Mouse (Mus musculus): Measurements from ENCODE around the gene Pnkd. TPM values are rescaled to one million over a fixed set of nuclear protein-coding genes. Genes with fewer than 3 reads are reported as not detected.

Gene Pnkd
- polyA plus RNA-seq, 1 experiment from 2014 or later: 112 TPM

GRCm38 (mm10) chr1:74300347-74301110 is 15.8 kb downstream of the Pnkd start:
- H3K4me2 ChIP-seq (replicated peaks): no peak overlapping the region
- no peak for ATAC-seq (ENCODE audit: low FRiP score, low read depth)
- no peaks in the 10 kb centered on the region for H3K27me3 ChIP-seq
- no peaks in the 10 kb centered on the region for H3K9me3 ChIP-seq
- no peak overlapping the region for H3K9ac ChIP-seq
- no peak overlapping the region for H3K4me3 ChIP-seq
- 83% methylated on average over 6 of the region's 6 CpGs for WGBS
- H3K27ac ChIP-seq: no peak overlapping the region
- no peaks in the 10 kb centered on the region; the same call in 1 of the 2 replicates for H3K36me3 ChIP-seq
- peaks cover 42% of the 10 kb centered on the region for H3K4me1 ChIP-seq

DNA sequence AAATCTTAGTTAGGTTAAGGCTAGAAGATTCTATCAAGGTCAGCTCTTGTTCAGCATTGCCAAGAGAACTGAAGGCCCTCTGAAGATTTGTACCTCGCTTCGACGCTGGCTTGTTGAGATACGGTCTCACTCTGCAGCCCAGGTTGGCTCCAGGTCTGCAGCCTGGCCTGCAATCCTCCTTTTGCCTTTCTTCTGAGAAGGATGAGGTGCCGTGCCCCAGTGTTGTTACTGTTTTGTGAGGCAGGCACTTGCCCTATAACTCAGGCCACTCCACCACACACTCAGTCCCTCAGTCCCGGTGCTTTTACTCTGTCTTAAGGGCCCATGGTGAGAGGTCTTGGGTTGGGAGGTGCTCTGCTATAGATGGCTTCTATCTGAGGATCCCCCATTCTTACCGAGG is 17.5 kb downstream of the Pnkd start:
- WGBS: 78% methylated on average over 7 of the region's 7 CpGs
- no peak overlapping the region for H3K4me3 ChIP-seq
- no peaks in the 10 kb centered on the region for H3K27me3 ChIP-seq
- H3K9me3 ChIP-seq: no peaks in the 10 kb centered on the region
- H3K4me2 ChIP-seq (replicated peaks): peak overlapping the region; percentile 83
- H3K27ac ChIP-seq: no peak overlapping the region
- H3K9ac ChIP-seq: no peak overlapping the region
- ATAC-seq (ENCODE audit: low FRiP score, low read depth): no peak
- no peaks in the 10 kb centered on the region; the same call in 1 of the 2 replicates for H3K36me3 ChIP-seq
- peaks cover 25% of the 10 kb centered on the region for H3K4me1 ChIP-seq

DNA sequence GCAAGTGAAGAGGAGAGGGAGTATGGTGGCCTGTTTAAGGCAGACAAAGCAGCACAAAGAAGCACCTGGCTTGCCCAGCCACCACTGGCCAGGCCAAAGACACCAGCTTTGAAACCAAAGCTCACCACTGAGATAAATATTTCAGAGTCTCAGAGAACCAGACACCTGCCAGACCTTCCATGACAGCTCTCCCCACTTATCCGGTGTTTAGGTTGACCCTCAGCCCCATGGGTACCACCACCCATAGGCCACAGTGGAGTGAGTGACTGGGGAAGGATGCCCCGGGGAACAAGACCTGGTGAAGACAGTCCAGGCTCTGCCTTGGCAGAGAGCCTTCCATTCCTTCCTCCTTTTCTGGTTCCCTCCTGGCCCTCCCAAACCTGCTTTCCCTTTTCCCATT is 18.1 kb downstream of the Pnkd start:
- H3K27ac ChIP-seq: peak overlapping the region; percentile 15; the same call in 1 of the 2 replicates
- no peaks in the 10 kb centered on the region for H3K27me3 ChIP-seq
- peak overlapping the region; percentile 39; the same call in 1 of the 2 replicates for H3K9ac ChIP-seq
- H3K36me3 ChIP-seq: no peaks in the 10 kb centered on the region; the same call in 1 of the 2 replicates
- WGBS: 74% methylated on average over 2 of the region's 2 CpGs
- H3K4me1 ChIP-seq: peaks cover 22% of the 10 kb centered on the region
- no peaks in the 10 kb centered on the region for H3K9me3 ChIP-seq
- H3K4me2 ChIP-seq (replicated peaks): peak overlapping the region; percentile 83
- peak overlapping the region; percentile 76 for H3K4me3 ChIP-seq
- no peak for ATAC-seq (ENCODE audit: low FRiP score, low read depth)

DNA sequence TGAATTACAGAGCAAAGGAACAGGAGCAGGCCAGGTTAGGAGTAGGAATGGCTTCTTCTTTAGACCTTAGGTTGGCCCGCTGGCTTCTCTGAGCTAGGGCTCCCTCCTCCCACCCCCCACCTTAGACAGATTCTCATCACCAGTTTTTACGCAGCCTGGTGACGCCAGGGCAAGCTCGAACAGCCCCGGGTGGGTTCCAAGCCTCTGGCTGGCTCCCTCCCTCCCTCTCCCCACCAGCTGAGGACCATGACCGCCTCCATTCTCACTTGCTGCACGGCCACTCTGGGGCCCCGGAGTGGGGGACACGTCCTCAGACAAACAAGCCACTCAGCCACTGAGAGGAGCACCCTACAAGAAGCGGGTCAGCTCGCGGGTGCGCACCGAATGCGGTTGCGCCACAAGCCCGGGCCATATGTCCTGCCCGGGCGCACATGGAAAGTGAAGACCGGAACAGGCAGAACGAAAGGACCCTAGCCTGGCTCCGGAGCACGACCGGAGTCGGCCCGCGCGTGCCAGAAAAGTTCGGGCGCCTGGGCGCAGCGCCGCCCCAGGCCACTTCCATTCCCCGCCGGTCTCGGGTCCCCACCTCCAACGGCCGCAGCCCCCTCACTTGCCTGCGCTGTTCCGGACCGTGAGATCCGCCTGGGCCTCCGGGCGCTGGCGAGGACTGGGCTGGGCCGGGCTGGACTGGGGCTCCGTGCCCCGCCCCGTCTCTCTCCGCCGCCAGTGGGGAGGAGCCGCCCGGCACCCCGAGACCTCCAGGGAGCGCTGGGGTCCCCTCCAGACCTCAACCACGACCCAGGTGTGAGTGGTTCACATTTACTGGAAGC is 19.0 kb downstream of the Pnkd start:
- peak overlapping the region; percentile 91 for H3K27ac ChIP-seq
- peak; percentile 90 for ATAC-seq (ENCODE audit: low FRiP score, low read depth)
- peak overlapping the region; percentile 83 for H3K4me2 ChIP-seq (replicated peaks)
- peak overlapping the region; percentile 86 for H3K9ac ChIP-seq
- no peaks in the 10 kb centered on the region for H3K27me3 ChIP-seq
- WGBS: under 1% methylated on average over 56 of the region's 56 CpGs
- H3K36me3 ChIP-seq: no peaks in the 10 kb centered on the region; the same call in 1 of the 2 replicates
- no peaks in the 10 kb centered on the region for H3K9me3 ChIP-seq
- peak overlapping the region; percentile 76 for H3K4me3 ChIP-seq
- peaks cover 22% of the 10 kb centered on the region for H3K4me1 ChIP-seq

- H3K27ac ChIP-seq: peak overlapping the region; percentile 91
- peak overlapping the region; percentile 76 for H3K4me3 ChIP-seq
- ATAC-seq (ENCODE audit: low FRiP score, low read depth): no peak
- no peaks in the 10 kb centered on the region for H3K27me3 ChIP-seq
- H3K4me2 ChIP-seq (replicated peaks): peak overlapping the region; percentile 83
- WGBS: 6% methylated on average over 12 of the region's 12 CpGs
- H3K36me3 ChIP-seq: no peaks in the 10 kb centered on the region
- no peaks in the 10 kb centered on the region for H3K9me3 ChIP-seq
- H3K9ac ChIP-seq: peak overlapping the region; percentile 86
- H3K4me1 ChIP-seq: peaks cover 16% of the 10 kb centered on the region
These were observed 19.6 kb downstream of the Pnkd start for GRCm38 (mm10) chr1:74304339-74304790.

- Histone ChIP-seq H3K4me2 (replicated peaks) (no peak overlapping the region), H3K9ac (no peak overlapping the region), H3K27ac (no peak overlapping the region), H3K27me3 (no peaks in the 10 kb centered on the region), H3K4me3 (no peak overlapping the region), H3K36me3 (no peaks in the 10 kb centered on the region), H3K9me3 (no peaks in the 10 kb centered on the region), H3K4me1 (peaks cover 16% of the 10 kb centered on the region)
- 49% methylated on average over 4 of the region's 4 CpGs for WGBS
- no peak for ATAC-seq (ENCODE audit: low FRiP score, low read depth)
These were observed 20.2 kb downstream of the Pnkd start for GRCm38 (mm10) chr1:74304946-74305345.

- H3K9me3 ChIP-seq: no peaks in the 10 kb centered on the region
- H3K27ac ChIP-seq: peak within 1 kb of the TSS; percentile 91; the same call in 1 of the 2 replicates
- H3K4me3 ChIP-seq: peak within 1 kb of the TSS; percentile 76
- peak within 1 kb of the TSS; percentile 83 for H3K4me2 ChIP-seq (replicated peaks)
- 52% methylated on average over 2 of the region's 2 CpGs for WGBS
- H3K4me1 ChIP-seq: peaks cover 16% of the 10 kb centered on the region
- ATAC-seq (ENCODE audit: low FRiP score, low read depth): no peak
- H3K36me3 ChIP-seq: no peaks in the 10 kb centered on the region
- peak within 1 kb of the TSS; percentile 86 for H3K9ac ChIP-seq
- no peaks in the 10 kb centered on the region for H3K27me3 ChIP-seq
These were observed 20.8 kb downstream of the Pnkd start, which contains the start of gene Tmbim1 for GRCm38 (mm10) chr1:74305522-74305921. Gene Tmbim1 (minus strand): TSS chr1:74305622.

- WGBS: 96% methylated on average over 1 of the region's 1 CpGs
- ATAC-seq (ENCODE audit: low FRiP score, low read depth): no peak
These were observed 22.4 kb downstream of the Pnkd start for GRCm38 (mm10) chr1:74307146-74307545.

DNA sequence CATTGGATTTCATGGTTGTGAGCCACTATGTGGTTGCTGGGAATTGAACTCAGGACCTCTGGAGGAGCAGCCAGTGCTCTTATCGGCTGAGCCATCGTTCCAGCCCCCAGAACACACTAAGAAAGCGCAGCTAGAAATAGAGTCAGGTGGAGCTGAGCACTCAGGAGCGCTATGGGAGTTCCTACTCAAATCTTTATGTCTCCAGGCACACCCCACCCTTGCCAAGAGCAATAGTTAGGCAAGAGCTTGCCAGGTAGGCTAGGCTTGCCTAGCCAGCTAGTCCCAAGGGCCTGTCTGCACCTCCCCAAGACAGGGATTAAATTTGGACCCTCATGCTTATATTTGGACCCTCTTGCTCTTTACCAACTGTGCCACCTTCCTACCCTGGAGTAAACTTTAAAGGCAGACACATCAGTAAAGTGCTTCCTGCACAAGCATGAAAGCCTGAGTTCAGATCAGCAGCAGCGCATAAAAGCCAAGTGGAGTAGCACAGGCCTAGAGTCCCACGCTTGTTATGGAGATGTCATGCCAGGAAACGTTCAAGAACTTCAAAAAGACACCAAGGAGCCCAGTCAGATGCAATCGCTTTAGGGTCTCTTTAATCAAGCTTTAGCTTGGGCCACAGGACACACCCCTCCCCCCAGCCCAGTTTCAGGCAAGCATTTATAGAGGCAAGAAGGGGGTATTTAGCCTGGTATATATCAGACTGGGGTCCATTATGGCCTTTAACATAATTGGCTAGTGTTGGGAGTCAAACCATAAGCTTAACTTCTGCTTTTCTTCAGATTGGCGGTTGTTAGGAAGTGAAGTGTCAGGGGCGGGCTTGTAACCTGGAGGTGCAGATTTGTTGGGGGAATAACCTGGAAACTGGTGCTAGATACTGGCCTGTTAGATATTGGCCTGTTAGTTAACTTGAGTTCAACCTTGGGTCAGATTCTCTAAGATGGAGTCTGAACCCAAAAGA is 23.6 kb downstream of the Pnkd start:
- 56% methylated on average over 10 of the region's 10 CpGs for WGBS

More at GRCm38 (mm10) chr1:74307146-74307545, 22.4 kb downstream of the Pnkd start:
- no peaks in the 10 kb centered on the region for H3K27me3 ChIP-seq
- peaks cover 9% of the 10 kb centered on the region for H3K4me1 ChIP-seq
- no peak overlapping the region for H3K4me2 ChIP-seq (replicated peaks)
- no peak overlapping the region for H3K4me3 ChIP-seq
- H3K27ac ChIP-seq: no peak overlapping the region
- H3K9ac ChIP-seq: no peak overlapping the region
- no peaks in the 10 kb centered on the region for H3K9me3 ChIP-seq
- H3K36me3 ChIP-seq: no peaks in the 10 kb centered on the region

DNA sequence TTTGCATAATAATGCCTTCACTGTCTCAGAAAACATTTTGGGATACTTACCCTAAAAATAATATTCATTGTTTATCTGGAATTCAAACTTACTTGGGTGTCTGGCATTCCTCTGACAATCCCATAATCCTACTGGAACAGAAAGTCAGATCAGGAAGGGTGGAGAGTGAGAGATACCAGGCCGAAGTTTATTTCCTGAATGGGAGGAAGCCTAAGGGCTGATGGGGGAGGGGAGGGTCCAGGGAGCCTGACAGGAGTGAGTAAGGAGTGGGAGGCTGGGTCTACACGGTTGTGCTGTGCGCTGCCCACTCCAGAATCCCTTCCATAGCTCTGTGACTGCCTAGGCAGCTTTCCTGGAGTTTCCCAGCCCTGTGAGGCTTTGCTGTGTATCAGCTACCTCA is 25.0 kb downstream of the Pnkd start:
- no peaks in the 10 kb centered on the region for H3K36me3 ChIP-seq
- 0 out of 2 replicates have a peak overlapping the region, but pooled peaks have one; percentile 28 for H3K27ac ChIP-seq
- H3K9me3 ChIP-seq: no peaks in the 10 kb centered on the region
- whole genome bisulfite sequencing: 35% methylated on average over 3 of the region's 3 CpGs
- no peaks in the 10 kb centered on the region for H3K4me1 ChIP-seq
- ATAC-seq (ENCODE audit: low FRiP score, low read depth): no peak
- no peak overlapping the region for H3K4me3 ChIP-seq
- no peak overlapping the region for H3K9ac ChIP-seq
- no peak overlapping the region for H3K4me2 ChIP-seq (replicated peaks)
- no peaks in the 10 kb centered on the region for H3K27me3 ChIP-seq

More for the DNA sequence above, 23.6 kb downstream of the Pnkd start:
- Histone ChIP-seq H3K4me3 (no peak overlapping the region), H3K4me1 (no peaks in the 10 kb centered on the region), H3K27ac (no peak overlapping the region), H3K9ac (no peak overlapping the region), H3K27me3 (no peaks in the 10 kb centered on the region), H3K36me3 (no peaks in the 10 kb centered on the region), H3K9me3 (no peaks in the 10 kb centered on the region), H3K4me2 (replicated peaks) (no peak overlapping the region)
- ATAC-seq (ENCODE audit: low FRiP score, low read depth): no peak

- Histone ChIP-seq H3K9ac (no peak overlapping the region), H3K27ac (no peak overlapping the region), H3K4me1 (no peaks in the 10 kb centered on the region), H3K9me3 (no peaks in the 10 kb centered on the region), H3K4me2 (replicated peaks) (no peak overlapping the region), H3K4me3 (no peak overlapping the region), H3K36me3 (no peaks in the 10 kb centered on the region), H3K27me3 (no peaks in the 10 kb centered on the region)
- peak; percentile 57; the same call in 1 of the 2 replicates for ATAC-seq (ENCODE audit: low FRiP score, low read depth)
- 5% methylated on average over 3 of the region's 3 CpGs for WGBS
These were observed 28.4 kb downstream of the Pnkd start for GRCm38 (mm10) chr1:74313049-74313692.

Measured in limb, embryonic 13.5 days (tissue).